Mouse (Mus musculus) liver, embryonic 14.5 days (tissue): ENCODE measurements around the gene Mex3a. TPM values are rescaled to one million over a fixed set of nuclear protein-coding genes. Genes with fewer than 3 reads are reported as not detected.

Experiments
- ATAC-seq: fragments of 200-750 bp; cut with Nextera tagmentation; 2 replicates; pipeline ENCODE4 v1.8.0; 2017; ENCODE audit warnings: moderate number of reproducible peaks, mild to moderate bottlenecking, moderate library complexity; ENCODE audit not compliant: insufficient read depth
- DNase-seq, 3 experiments: peaks; one replicate each; pipeline ENCODE4 v3.0.0-alpha.2; 2012 to 2013; ENCODE audit warnings: low read depth in 3 of 3, low spot score in 3 of 3
- H3K27ac ChIP-seq: fragments of 300-500 bp; sonication (generic); 2 replicates; pipeline ENCODE4 v1.5.1; 2014; ENCODE audit warnings: moderate library complexity, mild to moderate bottlenecking, control low read depth, inconsistent platforms
- H3K27me3 ChIP-seq: fragments of 300-500 bp; sonication (generic); 2 replicates; pipeline ENCODE4 v1.6.1; 2014; ENCODE audit warnings: mild to moderate bottlenecking, low read length, moderate library complexity; ENCODE audit not compliant: control insufficient read depth, insufficient read depth
- H3K36me3 ChIP-seq: fragments of 300-500 bp; sonication (generic); replicated peaks from 2 replicates; pipeline ENCODE4 v1.6.1; 2014; ENCODE audit warnings: low read depth; ENCODE audit not compliant: control insufficient read depth, insufficient read depth
- H3K4me1 ChIP-seq, 2 experiments: fragments of 200-500 bp in 1 of 2; fragments of 300-500 bp in 1 of 2; sonication (generic) in 1 of 2; replicated peaks; 2 replicates each; pipeline ENCODE4 v1.6.1; 2012 to 2014; ENCODE audit warnings: antibody characterized with exemption in 1 of 2, inconsistent platforms in 1 of 2, low read length in 1 of 2; ENCODE audit not compliant: control insufficient read depth in 2 of 2, insufficient read depth in 2 of 2
- H3K4me2 ChIP-seq: fragments of 300-500 bp; sonication (generic); 2 replicates; pipeline ENCODE4 v1.6.1; 2014; ENCODE audit warnings: low read depth, mild to moderate bottlenecking, control low read depth, moderate library complexity
- H3K4me3 ChIP-seq, 2 experiments: fragments of 200-500 bp in 1 of 2; fragments of 300-500 bp in 1 of 2; sonication (generic) in 1 of 2; 2 replicates each; pipeline ENCODE4 v1.5.1; 2012 to 2014; ENCODE audit warnings: low read depth in 2 of 2, low read length in 2 of 2, mild to moderate bottlenecking in 2 of 2, control low read depth in 1 of 2, inconsistent platforms in 1 of 2, moderate library complexity in 1 of 2; ENCODE audit not compliant: insufficient read depth in 1 of 2
- H3K9ac ChIP-seq: fragments of 300-500 bp; sonication (generic); replicated peaks from 2 replicates; pipeline ENCODE4 v1.6.1; 2014; ENCODE audit warnings: mild to moderate bottlenecking, control low read depth, moderate library complexity
- H3K9me3 ChIP-seq: fragments of 300-500 bp; sonication (generic); 2 replicates; pipeline ENCODE4 v1.6.1; 2016; ENCODE audit warnings: low read length, mixed read lengths; ENCODE audit not compliant: control insufficient read depth
- CTCF ChIP-seq: IDR thresholded peaks from 2 replicates; pipeline ENCODE4 v1.5.1; 2016; ENCODE audit warnings: antibody characterized with exemption, low read depth, control low read depth
- EP300 ChIP-seq: IDR thresholded peaks from 2 replicates; pipeline ENCODE4 v1.6.1; 2016; ENCODE audit warnings: antibody characterized with exemption, low read depth
- WGBS: fragments of 180-500 bp; shearing (Covaris S2); extraction: QIAGEN DNeasy Blood & Tissue Kit; methylation state at CpG from one replicate; pipeline ENCODE4 v1.1.7; 2014; ENCODE audit not compliant: insufficient replicate concordance; 5-methylcytosine and 5-hydroxymethylcytosine counted together
- polyA plus RNA-seq, 2 experiments: library from polyadenylated mRNA; depleted of rRNA in 1 of 2; stranded (reverse) in 1 of 2; unstranded in 1 of 2; fragments of >200 nt; fragmentation: Nextera tagmentation in 1 of 2; extraction: Ambion mirVana in 1 of 2; gene quantifications; 2 replicates each; pipeline versions ENCODE4 v1.2.1 to v1.2.3; 2012 to 2014

Mex3a gene
- polyA plus RNA-seq, 2 experiments = 0.74 to 1.1 TPM

DNA sequence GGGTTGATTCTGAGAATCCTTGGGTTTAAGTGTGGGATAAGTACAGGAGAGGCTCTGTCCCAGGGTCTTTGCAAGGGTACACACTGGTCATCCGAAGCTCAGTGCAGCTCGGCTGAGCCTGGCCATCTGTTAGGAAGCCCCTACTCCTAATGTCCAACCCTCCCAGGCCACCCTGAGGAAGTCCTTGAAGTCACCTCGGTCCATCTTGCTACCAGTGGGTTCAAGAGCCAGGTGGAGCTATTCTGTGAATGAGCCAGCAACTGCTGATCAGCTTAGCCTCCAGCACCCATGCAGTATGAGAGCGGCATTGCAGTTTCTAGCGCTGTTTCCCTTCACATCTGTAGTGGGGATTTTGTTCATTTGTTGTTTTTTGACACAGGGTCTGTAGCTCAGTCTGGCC is 7.9 kb downstream of the Mex3a start:
- Histone ChIP-seq H3K9me3 (no peaks in the 10 kb centered on the region), H3K4me1 (peaks cover 5 to 15% of the 10 kb centered on the region in 2 experiments), H3K27ac (no peak overlapping the region), H3K36me3 (no peaks in the 10 kb centered on the region), H3K4me3 (no peak overlapping the region), H3K4me2 (no peak overlapping the region), H3K9ac (no peak overlapping the region), H3K27me3 (no peaks in the 10 kb centered on the region)
- DNase-seq (no peak), ATAC-seq (no peak)
- TF ChIP-seq CTCF (no peak), EP300 (no peak)
- WGBS = 68% methylated on average over 5 of the region's 5 CpGs

DNA sequence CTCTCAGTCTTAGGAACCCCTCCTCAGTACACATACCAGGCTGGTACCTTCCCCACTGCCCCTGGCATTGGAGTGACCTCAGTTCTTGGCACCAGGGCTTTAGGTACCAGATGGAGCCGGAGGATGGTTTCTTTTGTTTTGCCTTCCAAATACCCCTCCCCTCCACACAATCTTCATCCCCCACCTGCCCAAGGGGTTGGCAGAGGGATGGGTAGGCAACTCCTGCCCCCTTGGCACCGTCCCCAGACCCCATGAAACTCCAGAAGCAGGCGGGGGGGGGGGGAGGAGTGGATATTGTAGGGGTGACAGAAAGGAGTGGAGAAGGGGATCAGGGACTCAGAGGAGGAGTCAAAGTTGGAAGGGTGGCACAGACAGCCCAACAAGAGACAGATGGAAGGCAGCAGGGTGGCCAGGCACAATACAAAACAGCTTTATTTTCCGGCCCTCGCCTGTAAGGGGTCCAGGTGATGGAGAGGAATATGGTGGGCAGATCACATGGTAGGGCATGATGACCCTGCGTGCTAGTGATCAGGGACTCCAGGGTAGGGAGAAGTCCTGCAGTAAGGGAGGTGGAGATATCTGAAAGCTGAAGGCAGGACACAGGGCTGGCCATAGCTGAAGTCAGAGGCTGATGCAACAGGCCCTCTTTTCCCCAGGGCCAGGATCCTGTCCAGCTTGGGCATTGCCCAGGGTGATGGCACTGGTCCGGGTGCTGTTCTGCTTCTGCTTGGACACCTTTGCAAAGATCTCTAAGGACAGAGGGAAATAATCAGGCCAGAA is 9.6 kb downstream of the Mex3a start:
- no peaks in the 10 kb centered on the region for H3K36me3 ChIP-seq
- no peak for DNase-seq
- no peaks in the 10 kb centered on the region for H3K27me3 ChIP-seq
- H3K4me2 ChIP-seq = no peak overlapping the region
- no peak overlapping the region for H3K27ac ChIP-seq
- 69% methylated on average over 7 of the region's 7 CpGs for WGBS
- H3K9me3 ChIP-seq = no peaks in the 10 kb centered on the region
- no peak overlapping the region for H3K4me3 ChIP-seq
- H3K4me1 ChIP-seq = peaks cover 0 to 12% of the 10 kb centered on the region in 2 experiments; a peak in 3 of 4 replicates
- no peak for ATAC-seq
- H3K9ac ChIP-seq = no peak overlapping the region
- TF ChIP-seq CTCF (no peak), EP300 (no peak)

DNA sequence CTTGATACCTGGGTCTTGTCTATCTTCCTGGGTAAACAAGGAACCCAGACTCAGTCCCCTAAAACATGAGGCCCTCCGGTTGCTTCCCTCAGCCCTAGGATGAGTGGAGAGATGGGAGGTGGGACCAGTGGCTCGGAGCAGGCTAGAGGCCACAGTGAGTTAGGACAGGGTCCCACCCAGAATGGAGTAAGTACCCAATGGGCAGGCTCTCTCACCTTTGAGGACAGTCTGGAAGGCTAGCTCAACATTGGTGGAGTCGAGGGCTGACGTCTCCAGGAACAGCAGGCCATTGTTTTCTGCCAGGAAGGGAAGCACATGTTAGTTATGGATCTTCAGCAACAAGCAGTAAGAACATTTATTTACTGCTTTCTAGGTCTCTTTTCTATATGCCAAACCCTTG is 10.3 kb downstream of the Mex3a start:
- DNase-seq (no peak), ATAC-seq (no peak)
- H3K9ac ChIP-seq = no peak overlapping the region
- no peak overlapping the region for H3K27ac ChIP-seq
- H3K4me3 ChIP-seq = no peak overlapping the region
- no peak overlapping the region for H3K4me2 ChIP-seq
- H3K36me3 ChIP-seq = no peaks in the 10 kb centered on the region
- H3K9me3 ChIP-seq = no peaks in the 10 kb centered on the region
- H3K27me3 ChIP-seq = no peaks in the 10 kb centered on the region
- no peak for TF ChIP-seq EP300
- no peak for TF ChIP-seq CTCF
- peaks cover 3 to 13% of the 10 kb centered on the region in 2 experiments; a peak in 1 of 4 replicates for H3K4me1 ChIP-seq
- 64% methylated on average over 4 of the region's 4 CpGs for WGBS

DNA sequence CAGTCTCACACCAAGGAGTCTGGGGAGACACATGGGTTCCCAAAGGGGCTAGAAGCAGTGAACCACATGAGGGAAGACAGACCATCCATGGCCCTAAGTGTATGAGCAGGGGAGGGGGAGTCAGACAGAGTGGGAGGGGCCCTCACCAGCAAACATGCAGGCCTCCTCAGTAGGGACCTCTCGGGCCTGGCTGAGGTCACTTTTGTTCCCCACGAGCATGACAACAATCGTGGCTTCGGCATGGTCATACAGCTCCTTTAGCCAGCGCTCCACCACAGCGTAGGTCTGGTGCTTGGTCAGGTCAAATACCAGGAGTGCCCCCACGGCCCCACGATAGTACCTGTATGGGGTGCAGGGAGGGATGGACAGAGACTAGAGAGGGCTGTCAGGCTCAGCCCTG is 11.0 kb downstream of the Mex3a start:
- Histone ChIP-seq H3K9ac (no peak overlapping the region), H3K4me1 (peaks cover 3 to 13% of the 10 kb centered on the region in 2 experiments; a peak in 1 of 4 replicates), H3K27ac (no peak overlapping the region), H3K9me3 (no peaks in the 10 kb centered on the region), H3K4me3 (no peak overlapping the region), H3K27me3 (no peaks in the 10 kb centered on the region), H3K4me2 (no peak overlapping the region), H3K36me3 (no peaks in the 10 kb centered on the region)
- ATAC-seq (no peak), DNase-seq (no peak)
- 69% methylated on average over 8 of the region's 8 CpGs for WGBS
- TF ChIP-seq CTCF = no peak
- TF ChIP-seq EP300 = no peak

DNA sequence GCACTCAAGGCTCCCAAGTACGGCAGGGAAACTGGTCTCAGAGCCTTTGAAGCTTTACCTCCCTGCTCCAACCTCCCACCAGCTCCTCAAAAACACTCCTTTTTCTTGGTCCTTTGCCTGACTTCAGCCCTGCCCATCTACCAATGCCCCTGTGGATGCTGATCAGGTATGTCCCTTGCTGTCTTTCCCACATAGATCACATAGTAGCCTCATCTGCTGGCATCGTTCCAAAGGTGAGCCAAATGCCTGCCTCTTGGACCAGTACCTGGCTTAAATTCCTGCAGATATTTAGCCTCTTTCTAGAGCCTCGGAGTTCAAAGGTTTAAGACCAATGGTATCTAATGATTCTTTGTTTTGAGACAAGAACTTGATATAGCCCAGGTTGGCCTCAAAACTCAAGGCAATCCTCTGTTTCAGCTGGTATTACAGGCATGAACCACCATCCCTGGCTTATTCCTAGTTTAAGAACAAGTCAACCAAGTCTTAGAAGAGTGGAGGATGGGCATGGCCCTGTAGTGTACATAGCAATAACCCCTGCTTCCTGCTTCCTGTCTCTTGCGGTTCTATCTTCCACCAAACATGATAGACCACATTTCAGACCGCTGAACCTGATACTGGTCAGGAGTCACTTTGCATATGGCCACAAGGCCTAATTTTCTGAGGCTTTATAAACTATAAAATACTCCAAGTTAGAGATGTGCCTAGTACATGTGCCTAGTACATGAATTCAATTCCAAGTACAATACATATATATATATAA is 11.6 kb downstream of the Mex3a start:
- Histone ChIP-seq H3K9ac (no peak overlapping the region), H3K27me3 (no peaks in the 10 kb centered on the region), H3K36me3 (no peaks in the 10 kb centered on the region), H3K4me2 (no peak overlapping the region), H3K4me3 (no peak overlapping the region), H3K4me1 (peaks cover 3 to 13% of the 10 kb centered on the region in 2 experiments; a peak in 1 of 4 replicates), H3K27ac (no peak overlapping the region), H3K9me3 (no peaks in the 10 kb centered on the region)
- ATAC-seq = no peak
- DNase-seq = no peak
- WGBS = 34% methylated on average over 5 of the region's 5 CpGs
- TF ChIP-seq EP300 = no peak
- no peak for TF ChIP-seq CTCF
